Mouse (Mus musculus) heart, embryonic 12.5 days (tissue): ENCODE measurements around the gene Mgrn1. TPM values are rescaled to one million over a fixed set of nuclear protein-coding genes. Genes with fewer than 3 reads are reported as not detected.

Source experiments
- ATAC-seq: fragments of 200-750 bp; cut with Nextera tagmentation; 2 replicates; pipeline ENCODE4 v1.8.0; 2017; ENCODE audit warnings: moderate TSS enrichment, moderate library complexity; ENCODE audit not compliant: insufficient number of reproducible peaks, low FRiP score
- H3K27ac ChIP-seq: fragments of 300-500 bp; sonication (generic); 2 replicates; pipeline ENCODE4 v1.5.1; 2016; ENCODE audit warnings: mild to moderate bottlenecking, moderate library complexity; ENCODE audit not compliant: poor library complexity, severe bottlenecking
- H3K27me3 ChIP-seq: fragments of 300-500 bp; sonication (generic); replicated peaks from 2 replicates; pipeline ENCODE4 v1.6.1; 2016; ENCODE audit warnings: mild to moderate bottlenecking, moderate library complexity
- H3K36me3 ChIP-seq: fragments of 300-500 bp; sonication (generic); 2 replicates; pipeline ENCODE4 v1.6.1; 2016; ENCODE audit warnings: mild to moderate bottlenecking, moderate library complexity
- H3K4me1 ChIP-seq: fragments of 300-500 bp; sonication (generic); replicated peaks from 2 replicates; pipeline ENCODE4 v1.6.1; 2016; ENCODE audit warnings: mild to moderate bottlenecking
- H3K4me2 ChIP-seq: fragments of 300-500 bp; sonication (generic); 2 replicates; pipeline ENCODE4 v1.6.1; 2016; ENCODE audit warnings: mild to moderate bottlenecking, moderate library complexity
- H3K4me3 ChIP-seq: fragments of 300-500 bp; sonication (generic); 2 replicates; pipeline ENCODE4 v1.5.1; 2016; ENCODE audit warnings: mild to moderate bottlenecking
- H3K9ac ChIP-seq: fragments of 300-500 bp; sonication (generic); 2 replicates; pipeline ENCODE4 v1.6.1; 2016; ENCODE audit warnings: mild to moderate bottlenecking, moderate library complexity
- H3K9me3 ChIP-seq: fragments of 300-500 bp; sonication (generic); replicated peaks from 2 replicates; pipeline ENCODE4 v1.6.1; 2016; ENCODE audit warnings: mild to moderate bottlenecking, moderate library complexity
- WGBS: fragments of 180-500 bp; shearing (Covaris S2); methylation state at CpG from one replicate; pipeline ENCODE4 v1.1.7; 2016; 5-methylcytosine and 5-hydroxymethylcytosine counted together
- polyA plus RNA-seq: library from polyadenylated mRNA; unstranded; fragments of >200 nt; fragmentation: Nextera tagmentation; extraction: Ambion mirVana; gene quantifications from 2 replicates; pipeline ENCODE4 v1.2.1, GENCODE M21; 2016

Gene Mgrn1
- polyA plus RNA-seq, 1 experiment from 2014 or later = 114 TPM

DNA sequence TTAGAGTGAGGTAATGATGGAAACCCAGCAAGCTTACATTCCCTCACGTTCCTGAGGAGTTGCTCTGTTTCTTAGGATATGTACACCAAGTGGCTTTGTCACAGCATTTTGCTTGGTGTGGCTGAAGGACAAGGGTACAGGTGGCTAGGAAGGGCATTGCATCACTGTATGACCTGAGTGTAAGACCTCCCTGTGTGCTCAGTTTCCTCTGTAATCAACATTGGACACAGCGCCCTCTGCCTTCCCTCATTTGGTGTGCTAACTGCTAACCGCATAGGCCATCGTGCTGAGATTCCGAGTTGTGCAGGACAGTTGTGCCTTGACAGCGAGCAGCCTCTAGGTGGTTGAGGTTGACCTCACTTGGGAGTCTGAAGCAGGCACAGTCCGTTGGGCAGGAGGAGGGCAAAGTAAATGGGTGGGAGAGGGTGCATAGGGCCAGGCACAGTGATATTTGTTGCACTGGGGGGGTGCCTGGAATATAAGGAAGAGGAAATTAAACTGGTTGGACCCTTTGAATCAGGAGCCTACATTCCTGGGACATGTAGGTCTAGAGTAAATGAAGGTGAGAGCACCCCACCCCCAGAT, 11.2 kb downstream of the Mgrn1 start:
- Histone ChIP-seq H3K4me3 (no peak overlapping the region), H3K9me3 (no peaks in the 10 kb centered on the region), H3K27ac (peak overlapping the region; percentile 86), H3K27me3 (no peaks in the 10 kb centered on the region), H3K4me2 (no peak overlapping the region), H3K9ac (no peak overlapping the region), H3K36me3 (peaks cover 9% of the 10 kb centered on the region; the same call in 1 of the 2 replicates), H3K4me1 (peaks cover 54% of the 10 kb centered on the region)
- ATAC-seq = 0 out of 2 replicates have a peak, but pooled peaks have one; percentile 24
- WGBS = 56% methylated on average over 7 of the region's 7 CpGs

DNA sequence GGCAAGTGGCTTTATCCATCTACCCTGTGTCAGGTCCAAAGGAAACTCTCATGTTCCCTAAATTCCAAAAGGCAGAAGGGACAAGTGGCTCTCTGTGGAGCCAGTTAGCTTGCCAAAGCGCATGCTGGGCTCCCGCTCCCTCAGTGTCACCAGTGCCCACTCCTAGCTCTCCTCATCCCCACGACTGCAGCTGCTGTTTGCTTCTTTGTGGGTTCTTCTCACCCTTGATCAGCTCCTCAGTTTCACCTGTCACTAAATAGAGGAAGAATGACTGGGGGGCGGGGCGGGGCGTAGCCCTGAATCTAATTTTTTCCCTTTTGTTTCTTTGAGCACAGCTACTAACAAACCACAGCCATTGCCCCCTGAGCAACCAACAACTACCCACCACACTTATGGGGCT, 12.8 kb downstream of the Mgrn1 start:
- Histone ChIP-seq H3K4me1 (peaks cover 57% of the 10 kb centered on the region), H3K27ac (no peak overlapping the region), H3K4me3 (no peak overlapping the region), H3K4me2 (no peak overlapping the region), H3K9ac (no peak overlapping the region), H3K27me3 (no peaks in the 10 kb centered on the region), H3K36me3 (0 out of 2 replicates have a peak, but pooled peaks cover 6% of the 10 kb centered on the region), H3K9me3 (no peaks in the 10 kb centered on the region)
- 95% methylated on average over 6 of the region's 6 CpGs for WGBS
- ATAC-seq = no peak

DNA sequence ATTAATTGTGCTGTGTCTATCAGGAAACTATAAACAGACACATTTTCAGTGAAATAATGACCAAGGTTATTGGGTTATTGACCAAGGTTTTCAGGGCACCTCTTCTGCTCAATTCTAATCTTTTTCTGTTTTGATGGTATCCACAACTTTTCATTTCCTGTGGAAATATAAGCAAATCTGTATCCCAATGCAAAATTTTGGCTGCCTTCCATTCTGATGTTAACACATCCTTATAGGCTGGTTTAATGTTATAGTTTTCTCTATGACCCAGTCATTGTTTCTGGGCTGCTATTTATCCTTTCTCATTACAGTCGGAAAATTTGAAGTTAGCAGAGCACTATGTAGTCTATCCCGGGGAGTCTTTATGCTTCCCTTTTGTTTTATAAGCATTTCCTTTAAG, 13.7 kb downstream of the Mgrn1 start:
- Histone ChIP-seq H3K4me1 (peaks cover 54% of the 10 kb centered on the region), H3K36me3 (0 out of 2 replicates have a peak, but pooled peaks cover 6% of the 10 kb centered on the region), H3K4me3 (no peak overlapping the region), H3K9me3 (no peaks in the 10 kb centered on the region), H3K4me2 (no peak overlapping the region), H3K27ac (no peak overlapping the region), H3K9ac (no peak overlapping the region), H3K27me3 (no peaks in the 10 kb centered on the region)
- 65% methylated on average over 2 of the region's 2 CpGs for WGBS
- ATAC-seq = no peak

GRCm38 (mm10) chr16:4901167-4901566, 15.1 kb downstream of the Mgrn1 start:
- WGBS = 61% methylated on average over 7 of the region's 7 CpGs
- H3K9me3 ChIP-seq = no peaks in the 10 kb centered on the region
- H3K36me3 ChIP-seq = 0 out of 2 replicates have a peak, but pooled peaks cover 6% of the 10 kb centered on the region
- no peak overlapping the region for H3K4me3 ChIP-seq
- ATAC-seq = no peak
- H3K4me2 ChIP-seq = no peak overlapping the region
- H3K27me3 ChIP-seq = no peaks in the 10 kb centered on the region
- no peak overlapping the region for H3K9ac ChIP-seq
- H3K4me1 ChIP-seq = peaks cover 49% of the 10 kb centered on the region
- H3K27ac ChIP-seq = no peak overlapping the region

- H3K4me2 ChIP-seq = no peak overlapping the region
- 63% methylated on average over 2 of the region's 2 CpGs for WGBS
- ATAC-seq = no peak
- no peaks in the 10 kb centered on the region for H3K9me3 ChIP-seq
- no peaks in the 10 kb centered on the region for H3K27me3 ChIP-seq
- H3K27ac ChIP-seq = no peak overlapping the region
- H3K9ac ChIP-seq = no peak overlapping the region
- peaks cover 36% of the 10 kb centered on the region for H3K4me1 ChIP-seq
- no peak overlapping the region for H3K4me3 ChIP-seq
- H3K36me3 ChIP-seq = peaks cover 10% of the 10 kb centered on the region
Measured at GRCm38 (mm10) chr16:4902390-4902789, 16.3 kb downstream of the Mgrn1 start.

GRCm38 (mm10) chr16:4903491-4904102, 17.5 kb downstream of the Mgrn1 start:
- Histone ChIP-seq H3K4me3 (no peak overlapping the region), H3K9ac (no peak overlapping the region), H3K36me3 (peaks cover 19% of the 10 kb centered on the region), H3K27ac (no peak overlapping the region), H3K27me3 (no peaks in the 10 kb centered on the region), H3K9me3 (no peaks in the 10 kb centered on the region), H3K4me2 (no peak overlapping the region), H3K4me1 (peaks cover 34% of the 10 kb centered on the region)
- WGBS = 73% methylated on average over 6 of the region's 6 CpGs
- ATAC-seq = no peak

GRCm38 (mm10) chr16:4904878-4905277, 18.8 kb downstream of the Mgrn1 start:
- H3K9me3 ChIP-seq = no peaks in the 10 kb centered on the region
- H3K4me3 ChIP-seq = no peak overlapping the region
- H3K27me3 ChIP-seq = no peaks in the 10 kb centered on the region
- ATAC-seq = no peak
- H3K4me2 ChIP-seq = no peak overlapping the region
- H3K4me1 ChIP-seq = peaks cover 33% of the 10 kb centered on the region
- H3K9ac ChIP-seq = no peak overlapping the region
- WGBS = 83% methylated on average over 3 of the region's 3 CpGs
- H3K27ac ChIP-seq = no peak overlapping the region
- peaks cover 32% of the 10 kb centered on the region for H3K36me3 ChIP-seq

DNA sequence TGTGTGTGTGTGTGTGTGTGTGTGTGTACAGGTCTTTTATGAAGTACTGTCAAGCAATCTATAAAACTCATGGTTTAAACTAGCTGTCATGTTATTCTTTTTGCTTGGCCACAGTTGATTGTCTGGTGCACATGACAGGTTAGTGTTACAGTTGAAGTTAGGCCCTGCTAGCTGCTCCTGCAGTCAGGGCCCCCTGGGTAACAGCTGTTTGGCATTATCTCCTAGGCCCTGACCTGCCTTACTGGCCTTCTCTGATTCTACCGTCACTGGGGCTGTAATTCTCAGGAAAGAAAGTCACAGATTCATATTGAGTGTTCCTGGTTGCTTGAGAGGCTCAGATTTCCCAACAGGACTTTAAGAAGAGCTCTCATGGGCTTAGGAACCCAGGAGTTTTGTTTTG, 19.5 kb downstream of the Mgrn1 start:
- ATAC-seq = no peak
- H3K27me3 ChIP-seq = no peaks in the 10 kb centered on the region
- H3K4me2 ChIP-seq = no peak overlapping the region
- H3K4me1 ChIP-seq = peaks cover 30% of the 10 kb centered on the region
- WGBS = 43% methylated on average over 1 of the region's 1 CpGs
- H3K27ac ChIP-seq = no peak overlapping the region
- H3K4me3 ChIP-seq = no peak overlapping the region
- 0 out of 2 replicates have a peak overlapping the region, but pooled peaks have one; percentile 28 for H3K9ac ChIP-seq
- no peaks in the 10 kb centered on the region for H3K9me3 ChIP-seq
- peaks cover 37% of the 10 kb centered on the region for H3K36me3 ChIP-seq

DNA sequence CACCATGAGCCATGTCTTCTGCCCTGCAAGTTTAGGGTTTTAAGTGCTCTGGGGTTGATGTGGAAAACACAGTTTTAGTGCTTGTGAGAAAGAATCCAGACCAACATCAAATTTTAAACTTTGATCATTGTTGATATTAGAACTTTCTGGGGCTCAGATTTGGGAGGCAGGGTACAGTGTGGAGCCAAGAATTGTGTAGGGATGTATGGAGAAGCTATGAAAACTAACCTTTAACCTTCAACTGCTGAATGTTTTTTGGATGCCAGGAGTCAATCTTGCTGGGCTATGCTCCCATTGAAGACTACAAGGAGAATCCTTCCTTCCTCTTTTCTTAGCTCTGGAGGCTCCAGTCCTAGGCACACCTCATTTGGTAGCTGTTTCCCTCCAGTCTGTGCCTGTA, 20.5 kb downstream of the Mgrn1 start:
- Histone ChIP-seq H3K36me3 (peaks cover 41% of the 10 kb centered on the region), H3K9ac (no peak overlapping the region), H3K4me1 (peaks cover 23% of the 10 kb centered on the region), H3K27me3 (no peaks in the 10 kb centered on the region), H3K4me3 (no peak overlapping the region), H3K4me2 (no peak overlapping the region), H3K9me3 (no peaks in the 10 kb centered on the region), H3K27ac (no peak overlapping the region)
- ATAC-seq = no peak

DNA sequence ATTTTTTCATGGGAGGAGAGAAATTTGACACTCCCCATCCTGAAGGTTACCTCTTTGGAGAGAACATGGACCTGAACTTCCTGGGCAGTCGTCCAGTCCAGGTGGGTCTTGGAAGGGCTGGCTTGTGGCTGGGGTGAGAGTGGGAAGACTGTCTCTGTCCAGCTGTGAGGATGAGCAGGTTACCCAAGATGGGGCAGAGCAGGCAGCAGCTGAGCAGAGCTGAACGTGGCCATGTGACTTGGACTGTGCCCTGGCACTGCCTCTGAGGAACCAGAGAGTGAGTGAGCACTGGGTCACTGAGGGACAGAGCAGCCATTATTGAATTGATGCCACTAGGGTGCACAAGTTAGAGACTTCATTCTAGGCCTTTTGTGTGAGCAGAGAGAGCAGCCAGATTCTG, 21.3 kb downstream of the Mgrn1 start:
- 77% methylated on average over 2 of the region's 2 CpGs for WGBS
- Histone ChIP-seq H3K36me3 (peaks cover 50% of the 10 kb centered on the region), H3K4me1 (peaks cover 18% of the 10 kb centered on the region), H3K9me3 (no peaks in the 10 kb centered on the region), H3K4me2 (no peak overlapping the region), H3K4me3 (no peak overlapping the region), H3K9ac (no peak overlapping the region), H3K27me3 (no peaks in the 10 kb centered on the region), H3K27ac (no peak overlapping the region)
- ATAC-seq = no peak

- H3K4me3 ChIP-seq = no peak overlapping the region
- whole genome bisulfite sequencing = 62% methylated on average over 4 of the region's 5 CpGs
- H3K9me3 ChIP-seq = no peaks in the 10 kb centered on the region
- no peak for ATAC-seq
- no peaks in the 10 kb centered on the region for H3K27me3 ChIP-seq
- H3K27ac ChIP-seq = no peak overlapping the region
- peaks cover 55% of the 10 kb centered on the region for H3K36me3 ChIP-seq
- no peak overlapping the region for H3K9ac ChIP-seq
- no peak overlapping the region for H3K4me2 ChIP-seq
- peaks cover 24% of the 10 kb centered on the region for H3K4me1 ChIP-seq
Measured at GRCm38 (mm10) chr16:4907972-4908371, 21.9 kb downstream of the Mgrn1 start.

GRCm38 (mm10) chr16:4909745-4910144, 23.7 kb downstream of the Mgrn1 start:
- 98% methylated on average over 2 of the region's 2 CpGs for WGBS

More at GRCm38 (mm10) chr16:4909745-4910144, 23.7 kb downstream of the Mgrn1 start:
- Histone ChIP-seq H3K27ac (no peak overlapping the region), H3K4me2 (no peak overlapping the region), H3K9me3 (no peaks in the 10 kb centered on the region), H3K9ac (no peak overlapping the region), H3K36me3 (peaks cover 69% of the 10 kb centered on the region), H3K4me3 (no peak overlapping the region), H3K27me3 (no peaks in the 10 kb centered on the region), H3K4me1 (peaks cover 23% of the 10 kb centered on the region)
- ATAC-seq = no peak
